In genomic region chr5:73574616-73575015, GRCm38 (mm10) we compare ENCODE assay signal across 33 mouse cellular contexts. TPM values are rescaled to one million over a fixed set of nuclear protein-coding genes. Genes with fewer than 3 reads are reported as not detected.
A peak's percentile ranks its signal among the peaks of the same experiment; 100 is the strongest.
DNase-seq lines count a peak whose midpoint lies in the region; ATAC-seq and TF ChIP-seq lines count a peak whose summit lies in the region.
"Had no signal": no experiment of that assay in that cellular context is flagged by ENCODE, and none has a peak within 500 bp of the region (broad histone marks: within the 10 kb centered on the region; RNA-seq: fewer than 3 reads in every experiment).

No protein-coding gene starts in this region.

- H3K9me3 ChIP-seq in heart, embryonic 12.5 days (replicated peaks): no peaks in the 10 kb centered on the region
- H3K9me3 ChIP-seq in midbrain, postnatal 0 days (ENCODE audit: low read length): no peaks in the 10 kb centered on the region
- H3K9me3 ChIP-seq in midbrain, embryonic 15.5 days: no peaks in the 10 kb centered on the region
- H3K9me3 ChIP-seq: neural tube, embryonic 13.5 days had no signal

- 89% methylated on average over 4 of the region's 4 CpGs for WGBS in heart, embryonic 12.5 days
- 75% methylated on average over 4 of the region's 4 CpGs for WGBS in midbrain, postnatal 0 days
- 80% methylated on average over 4 of the region's 4 CpGs for WGBS in midbrain, embryonic 15.5 days

- H3K4me1 ChIP-seq in heart, embryonic 12.5 days (replicated peaks): 0 out of 2 replicates have a peak, but pooled peaks cover 3% of the 10 kb centered on the region
- peaks cover 5% of the 10 kb centered on the region; the same call in 1 of the 2 replicates for H3K4me1 ChIP-seq in midbrain, postnatal 0 days (ENCODE audit: insufficient read depth, low read length)
- H3K4me1 ChIP-seq in midbrain, embryonic 15.5 days: peaks cover 4% of the 10 kb centered on the region

- no peaks in the 10 kb centered on the region for H3K36me3 ChIP-seq in heart, embryonic 12.5 days
- no peaks in the 10 kb centered on the region for H3K36me3 ChIP-seq in midbrain, postnatal 0 days (ENCODE audit: insufficient read depth, low read length)
- H3K36me3 ChIP-seq in midbrain, embryonic 15.5 days (replicated peaks): no peaks in the 10 kb centered on the region
- H3K36me3 ChIP-seq: neural tube, embryonic 13.5 days had no signal

- H3K9ac ChIP-seq in heart, embryonic 12.5 days: no peak overlapping the region
- no peak overlapping the region for H3K9ac ChIP-seq in midbrain, postnatal 0 days (replicated peaks; ENCODE audit: low read length, poor library complexity, severe bottlenecking)
- H3K9ac ChIP-seq in midbrain, embryonic 15.5 days: no peak overlapping the region
- H3K9ac ChIP-seq: liver, embryonic 14.5 days; neural tube, embryonic 13.5 days had no signal

- no peaks in the 10 kb centered on the region for H3K27me3 ChIP-seq in heart, embryonic 12.5 days (replicated peaks)
- no peaks in the 10 kb centered on the region for H3K27me3 ChIP-seq in midbrain, postnatal 0 days (ENCODE audit: insufficient read depth, low read length)
- no peaks in the 10 kb centered on the region for H3K27me3 ChIP-seq in midbrain, embryonic 15.5 days (replicated peaks)
- H3K27me3 ChIP-seq: CH12.LX; neural tube, embryonic 13.5 days had no signal

- H3K4me3 ChIP-seq in heart, embryonic 12.5 days: no peak overlapping the region
- H3K4me3 ChIP-seq in midbrain, postnatal 0 days (ENCODE audit: low read depth, low read length): no peak overlapping the region
- no peak overlapping the region for H3K4me3 ChIP-seq in midbrain, embryonic 15.5 days
- H3K4me3 ChIP-seq: erythroblast, embryonic 14.5 days; myocyte; neural tube, embryonic 13.5 days had no signal

- ATAC-seq in heart, embryonic 12.5 days (ENCODE audit: insufficient number of reproducible peaks, low FRiP score): no peak
- no peak for ATAC-seq in midbrain, postnatal 0 days (ENCODE audit: low FRiP score)
- no peak for ATAC-seq in midbrain, embryonic 15.5 days (replicated peaks)
- ATAC-seq: activated CD4-positive, CD25-positive, alpha-beta regulatory T cell, adult 4 months; forebrain, embryonic 16.5 days; intestine, embryonic 16.5 days had no signal

- no peak for TF ChIP-seq CTCF in midbrain, postnatal 0 days (IDR thresholded peaks at IDR 0.05)

- intact Hi-C loops in heart, postnatal 36 days (cut with DNase I): no loop called here

- H3K4me2 ChIP-seq in heart, embryonic 12.5 days: no peak overlapping the region
- H3K4me2 ChIP-seq in midbrain, postnatal 0 days (ENCODE audit: low read depth, low read length, poor library complexity, severe bottlenecking): no peak overlapping the region
- no peak overlapping the region for H3K4me2 ChIP-seq in midbrain, embryonic 15.5 days
- H3K4me2 ChIP-seq: heart, embryonic 11.5 days; neural tube, embryonic 13.5 days had no signal

- peak; percentile 52 for DNase-seq in adrenal gland, adult 2 months
- no peak for DNase-seq in adrenal gland, postnatal 4 days (ENCODE audit: low spot score in 2 of 2)
- DNase-seq in heart, adult 11 months: peak; percentile 94
- DNase-seq in midbrain, postnatal 0 days (ENCODE audit: low spot score): peak; percentile 4
- no peak for DNase-seq in layer of hippocampus, adult 9-11 months
- DNase-seq in heart, postnatal 36 days: no peak
- DNase-seq: cerebellum, adult 11-12 months; kidney, adult 8-10 months; kidney, postnatal 10 days; liver; lung, adult 2 months; right cerebral cortex, postnatal 4 days had no signal

- no peak overlapping the region for H3K27ac ChIP-seq in heart, embryonic 12.5 days (ENCODE audit: poor library complexity, severe bottlenecking)
- H3K27ac ChIP-seq in midbrain, postnatal 0 days (ENCODE audit: low read depth, low read length): no peak overlapping the region
- H3K27ac ChIP-seq in midbrain, embryonic 15.5 days: no peak overlapping the region
- H3K27ac ChIP-seq: liver, embryonic 14.5 days; macrophage; neural tube, embryonic 13.5 days had no signal

RNA-seq across cellular contexts. Expression of gene Lrrc66, which starts 57.7 kb away (rescaled TPM):
- not detected for total RNA-seq in adrenal gland, adult 2 months (2021)
- polyA plus RNA-seq in adrenal gland, adult 2 months (2012; rRNA removed): not detected in 2 replicates
- total RNA-seq in adrenal gland, postnatal 4 days (2021): under 1 TPM in 1 of 2 experiments, not detected in 1; 0.53 TPM
- polyA plus RNA-seq in heart, embryonic 12.5 days (2016; fragmentation: Nextera tagmentation; extraction: Ambion mirVana): not detected in 2 replicates
- not detected in 2 replicates for total RNA-seq in midbrain, postnatal 0 days (2014; rRNA removed)
- not detected in 2 replicates for polyA plus RNA-seq in midbrain, postnatal 0 days (2015; fragmentation: Nextera tagmentation; extraction: Ambion mirVana)
- not detected in 2 replicates for polyA plus RNA-seq in midbrain, embryonic 15.5 days (2015; fragmentation: Nextera tagmentation; extraction: Ambion mirVana)
- not detected for total RNA-seq in heart, postnatal 36 days (2021)
- total RNA-seq: ES-E14; left cerebral cortex, adult 18-20 months had no signal
- polyA plus RNA-seq: C2C12; cortical plate, adult 2 months; embryonic facial prominence, embryonic 14.5 days; erythroblast, embryonic 14.5 days; forebrain, embryonic 11.5 days; forebrain, embryonic 16.5 days; gonadal fat pad, adult 2 months; heart, embryonic 11.5 days; limb, embryonic 11.5 days; lung, adult 2 months; midbrain, embryonic 16.5 days; myocyte; neural tube, embryonic 13.5 days had no signal

Comparison
In these comparisons a context has a peak if more than half of its experiments do, and no peak if none do; other contexts are left out.
1. DNase-seq: peak in adrenal gland, adult 2 months (single experiment), heart, adult 11 months (single experiment) and midbrain, postnatal 0 days (single experiment); none in adrenal gland, postnatal 4 days (0 of 2), layer of hippocampus, adult 9-11 months (single experiment) and heart, postnatal 36 days (0 of 2).